Mouse (Mus musculus): ENCODE measurements around the gene Lrrc63.

Lrrc63 gene

DNA sequence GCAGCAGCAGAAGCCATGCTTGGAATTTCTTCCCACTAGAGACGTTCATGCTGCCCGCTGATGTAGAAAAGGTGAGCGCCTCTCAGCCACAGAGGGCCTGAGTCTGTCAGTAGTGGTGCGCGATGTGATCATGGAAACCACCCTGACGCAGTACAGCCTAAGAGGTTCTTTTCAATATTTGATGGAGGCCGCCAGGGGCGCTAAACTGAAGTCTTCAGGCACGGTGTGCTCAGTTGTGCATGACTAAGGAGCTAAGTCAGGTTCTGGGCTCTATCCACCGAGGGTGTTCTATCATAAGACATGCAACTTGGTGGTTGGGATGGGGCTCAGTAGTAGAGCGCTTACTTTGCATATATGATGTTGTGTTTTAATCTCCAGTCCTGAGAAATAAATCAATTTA is 95.2 kb downstream of the Lrrc63 start:
- no peak for ATAC-seq (ENCODE audit: insufficient number of reproducible peaks, low FRiP score, low TSS enrichment)
